Mouse (Mus musculus) ovary, adult 18-20 months (tissue): ENCODE measurements around the gene Adgrg6.

Experiments
- DNase-seq: peaks from one replicate; pipeline ENCODE4 v3.0.0; 2022; ENCODE audit warnings: low spot score, mixed read lengths

Adgrg6 gene

DNA sequence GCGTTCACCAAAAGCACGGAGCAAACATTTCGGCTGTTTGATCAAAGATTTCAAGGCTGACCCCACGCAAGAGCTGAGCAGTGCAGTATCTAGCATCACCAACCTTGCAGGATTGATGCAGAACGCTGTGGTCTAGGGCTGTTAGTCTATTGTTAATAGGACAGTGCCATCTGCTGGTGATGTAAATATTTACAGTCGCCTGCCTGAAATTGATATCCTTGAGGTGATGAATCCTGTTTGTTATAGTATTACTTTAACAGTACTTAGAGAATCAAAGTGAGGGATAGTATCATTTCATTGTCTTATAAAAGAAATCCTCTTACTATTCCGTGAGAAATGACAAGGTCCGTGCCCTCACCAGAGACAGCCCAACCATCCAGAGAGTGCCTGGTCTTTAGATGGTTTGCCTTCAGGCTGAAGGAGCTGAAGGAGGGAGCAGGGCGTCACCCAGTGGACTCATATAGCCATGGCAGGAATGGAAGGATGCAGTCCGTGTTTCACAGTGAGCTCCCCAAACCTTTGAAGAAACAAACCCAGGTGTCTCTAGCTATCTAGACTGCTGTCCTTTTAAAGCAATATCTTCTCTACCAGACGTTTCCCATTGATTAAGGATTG lies 154.3 kb downstream of the Adgrg6 start:
- peak; percentile 5 for DNase-seq

DNA sequence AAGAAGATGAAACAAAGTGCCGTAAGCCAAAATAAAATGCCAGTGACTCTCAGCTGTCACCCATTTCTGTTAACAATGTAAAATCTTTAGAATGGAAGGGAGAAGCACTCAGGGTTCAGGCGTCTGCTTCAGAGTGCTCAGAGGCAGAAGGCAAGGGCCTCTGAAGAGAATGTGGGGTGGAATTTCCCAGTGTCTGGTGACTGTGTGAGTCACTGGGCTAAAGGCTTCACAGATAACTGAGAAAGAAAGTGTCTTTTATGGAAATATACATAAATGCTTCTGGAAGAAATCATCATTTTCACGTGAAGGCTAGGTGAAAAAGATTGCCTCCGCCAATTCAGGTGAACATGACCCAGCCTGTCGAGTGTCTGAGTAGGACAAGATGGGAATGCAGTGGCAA lies 159.9 kb downstream of the Adgrg6 start:
- DNase-seq: no peak

DNA sequence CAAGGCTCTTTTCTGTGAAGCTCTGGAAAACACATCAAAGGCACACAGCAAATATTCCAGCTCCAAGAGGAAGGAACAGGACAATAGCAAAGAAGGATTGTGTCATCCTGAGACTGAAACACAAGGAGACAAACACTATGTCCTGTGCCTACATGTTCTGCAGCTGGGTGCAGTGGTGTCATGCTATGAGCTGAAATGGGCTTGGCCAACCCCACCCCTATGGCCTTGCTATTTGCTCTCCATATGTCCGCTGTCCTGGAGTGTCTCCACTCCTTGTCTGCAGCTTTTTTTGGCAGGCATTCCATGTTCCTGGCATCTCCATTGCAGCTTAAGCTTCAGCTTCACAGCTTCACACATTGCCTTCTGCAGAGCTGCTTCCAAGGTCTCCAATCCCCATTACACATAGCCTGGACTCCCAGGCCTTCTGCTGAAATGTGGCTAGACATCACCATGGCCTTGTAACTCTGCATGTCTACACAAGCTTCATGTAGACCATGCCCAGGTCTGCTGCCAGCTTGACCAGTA lies 180.3 kb downstream of the Adgrg6 start:
- DNase-seq: no peak

DNA sequence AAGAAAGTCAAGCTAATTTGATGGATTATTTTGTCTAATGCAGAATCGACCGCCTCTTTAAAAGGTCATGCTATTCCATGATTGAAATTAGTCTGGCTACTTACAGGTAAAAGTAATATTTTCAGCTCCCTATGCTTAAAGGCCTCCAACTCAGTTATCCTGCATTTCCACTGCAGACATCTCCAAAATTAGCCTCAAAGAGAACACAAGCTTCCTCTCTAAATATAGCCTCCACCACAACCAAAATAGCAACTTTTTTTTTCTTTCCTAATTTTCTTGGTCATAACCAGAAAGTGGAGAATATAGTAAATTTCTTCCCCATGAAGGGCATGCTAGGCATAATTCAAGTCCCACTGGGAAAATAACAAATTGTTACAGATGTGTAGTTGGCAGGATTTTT lies 182.2 kb downstream of the Adgrg6 start:
- DNase-seq: no peak

DNA sequence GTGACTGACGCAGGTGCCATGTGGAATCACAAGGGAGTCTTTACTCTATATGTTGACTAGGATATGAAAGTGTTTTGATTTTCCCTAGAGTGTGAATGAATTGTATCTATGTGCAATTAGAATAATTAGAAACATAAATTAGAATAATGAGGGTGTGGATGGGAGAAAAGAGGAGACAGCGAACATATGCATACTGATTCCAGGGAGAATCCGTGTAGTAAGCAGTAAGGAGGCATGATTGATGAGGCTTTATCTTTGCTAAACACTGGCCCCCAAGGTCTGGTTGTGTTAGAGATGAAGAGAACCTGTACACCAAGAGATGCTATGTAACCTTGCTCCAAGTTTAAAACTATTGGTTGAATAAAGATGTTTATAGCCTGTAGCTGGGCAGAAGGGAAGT lies 187.2 kb downstream of the Adgrg6 start:
- DNase-seq: no peak
